15 mouse cellular contexts compared by ENCODE assay signal in the genomic region with DNA sequence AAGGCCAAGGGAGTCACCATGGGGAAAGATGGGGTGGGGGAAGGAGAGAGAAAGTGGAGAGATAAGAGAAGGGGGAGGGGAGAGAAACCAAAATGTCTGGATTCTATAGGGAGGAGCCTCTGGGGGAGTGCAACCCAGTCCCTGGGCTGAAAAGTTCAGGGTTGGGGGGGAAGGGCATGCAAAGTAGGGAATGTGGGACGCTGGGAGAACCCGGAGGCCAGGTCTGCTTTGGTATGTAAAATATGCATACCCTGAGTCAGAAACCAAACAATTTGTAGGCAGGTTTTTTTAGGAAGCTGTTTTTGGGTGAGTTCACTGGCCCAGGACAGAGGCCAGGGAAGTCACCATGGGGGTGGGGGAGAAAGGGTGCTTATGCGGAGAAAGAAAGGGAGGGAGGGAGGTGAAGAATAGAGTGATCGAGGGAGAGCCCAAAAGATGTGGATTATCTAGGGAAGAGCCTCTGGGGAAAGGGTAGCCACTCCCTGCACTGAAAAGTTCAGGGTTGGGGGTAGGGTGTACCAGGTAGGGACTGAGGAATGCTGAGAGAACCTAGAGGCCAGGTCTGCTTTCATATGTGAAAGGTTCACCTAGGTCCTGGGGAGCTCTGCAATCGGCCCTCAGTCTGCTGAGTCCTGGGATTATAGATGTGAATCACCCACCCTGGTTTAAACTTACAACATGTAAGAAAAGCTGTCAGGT. TPM values are rescaled to one million over a fixed set of nuclear protein-coding genes. Genes with fewer than 3 reads are reported as not detected.
A peak's percentile ranks its signal among the peaks of the same experiment; 100 is the strongest.
DNase-seq lines count a peak whose midpoint lies in the region; ATAC-seq and TF ChIP-seq lines count a peak whose summit lies in the region.
"Had no signal": no experiment of that assay in that cellular context is flagged by ENCODE, and none has a peak within 500 bp of the region (broad histone marks: within the 10 kb centered on the region; RNA-seq: fewer than 3 reads in every experiment).

No protein-coding gene starts in this region.

- peak; percentile 50; the same call in 1 of the 2 replicates for TF ChIP-seq EP300 in CH12.LX (IDR thresholded peaks at IDR 0.05; ENCODE audit: low read length)

- H3K9ac ChIP-seq in heart, embryonic 13.5 days: no peak overlapping the region
- H3K9ac ChIP-seq in CH12.LX (ENCODE audit: insufficient read depth, low read depth): peak overlapping the region; percentile 62
- H3K9ac ChIP-seq: embryonic facial prominence, embryonic 15.5 days; lung, embryonic 15.5 days had no signal

- peaks cover 59% of the 10 kb centered on the region for H3K36me3 ChIP-seq in heart, embryonic 13.5 days
- peaks cover 20 to 57% of the 10 kb centered on the region in 2 experiments for H3K36me3 ChIP-seq in CH12.LX (replicated peaks in 1 of 2; ENCODE audit: control insufficient read depth in 1 of 2, insufficient read depth in 1 of 2, low read length in 1 of 2)

- TF ChIP-seq CTCF in CH12.LX (conservative IDR thresholded peaks at IDR 0.05 in 1 of 2, IDR thresholded peaks at IDR 0.05 in 1 of 2; ENCODE audit: low read depth in 2 of 2, low read length in 2 of 2): no peak

- no peak for TF ChIP-seq RAD21 in CH12.LX (IDR thresholded peaks at IDR 0.05; ENCODE audit: low read depth, low read length)

- H3K4me3 ChIP-seq in heart, embryonic 13.5 days: no peak overlapping the region
- peak overlapping the region in 1 of 3 experiments; percentile 6 for H3K4me3 ChIP-seq in CH12.LX (replicated peaks in 1 of 3; ENCODE audit: low read depth in 2 of 3, low read length in 2 of 3, poor library complexity in 1 of 3)
- H3K4me3 ChIP-seq: embryonic facial prominence, embryonic 15.5 days; gastrocnemius, adult 2 months; lung, embryonic 15.5 days; myocyte had no signal

- H3K9me3 ChIP-seq in heart, embryonic 13.5 days: no peaks in the 10 kb centered on the region
- peaks cover 12% of the 10 kb centered on the region for H3K9me3 ChIP-seq in CH12.LX (replicated peaks; ENCODE audit: low read length)
- H3K9me3 ChIP-seq: embryonic facial prominence, embryonic 15.5 days; lung, embryonic 15.5 days had no signal

- 0 out of 2 replicates have a peak overlapping the region, but pooled peaks have one; percentile 20 for H3K27ac ChIP-seq in heart, embryonic 13.5 days (replicated peaks)
- H3K27ac ChIP-seq in CH12.LX (ENCODE audit: insufficient read depth, low read depth): peak overlapping the region; percentile 62
- H3K27ac ChIP-seq: embryonic facial prominence, embryonic 15.5 days; gastrocnemius, adult 2 months; lung, embryonic 15.5 days had no signal

- in situ Hi-C loops in CH12.LX (cut with MboI; ENCODE audit: low pct_ligation_motif_present, low pct_unique_long_range_greater_than_20kb, low sequenced_read_pairs): no loop called here

- peaks cover 22% of the 10 kb centered on the region for H3K4me1 ChIP-seq in heart, embryonic 13.5 days
- peaks cover 7 to 57% of the 10 kb centered on the region in 2 experiments; a peak in 3 of 4 replicates for H3K4me1 ChIP-seq in CH12.LX (ENCODE audit: control insufficient read depth in 1 of 2, insufficient read depth in 2 of 2)
- H3K4me1 ChIP-seq: embryonic facial prominence, embryonic 15.5 days; lung, embryonic 15.5 days had no signal

- peak overlapping the region; percentile 9; the same call in 1 of the 2 replicates for H3K4me2 ChIP-seq in heart, embryonic 13.5 days
- peak overlapping the region; percentile 76 for H3K4me2 ChIP-seq in CH12.LX (ENCODE audit: insufficient read depth, low read depth, poor library complexity, severe bottlenecking)
- H3K4me2 ChIP-seq: embryonic facial prominence, embryonic 15.5 days; lung, embryonic 15.5 days had no signal

- peaks cover 16% of the 10 kb centered on the region for H3K79me2 ChIP-seq in CH12.LX (replicated peaks; ENCODE audit: control insufficient read depth, extremely low read depth, insufficient read depth, poor library complexity, severe bottlenecking)

- DNase-seq in heart, postnatal 14 days: no peak
- DNase-seq in CH12.LX (ENCODE audit: extremely low read depth): peak; percentile 86
- DNase-seq in embryo, embryonic 11 days: peak; percentile 24
- peak; percentile 56 for DNase-seq in kidney, postnatal 10 days
- DNase-seq in layer of hippocampus, postnatal 25 days (ENCODE audit: extremely low spot score in 1 of 2, low spot score in 1 of 2): no peak
- no peak for DNase-seq in right cerebral cortex, adult 18-20 months
- no peak for DNase-seq in thymus, postnatal 0 days (ENCODE audit: low spot score)
- DNase-seq: cerebellum, adult 11 months; gastrocnemius, adult 2 months; heart, postnatal 4 days had no signal

- H3K27me3 ChIP-seq in heart, embryonic 13.5 days (replicated peaks): no peaks in the 10 kb centered on the region
- H3K27me3 ChIP-seq in CH12.LX (replicated peaks): no peaks in the 10 kb centered on the region
- H3K27me3 ChIP-seq: embryonic facial prominence, embryonic 15.5 days; lung, embryonic 15.5 days had no signal

- ATAC-seq in heart, embryonic 13.5 days (ENCODE audit: extremely low read depth, insufficient number of reproducible peaks, low FRiP score, low TSS enrichment): no peak
- ATAC-seq: CD4-positive, CD25-positive, alpha-beta regulatory T cell, adult 4 months had no signal

- TF ChIP-seq POLR2A in CH12.LX (IDR thresholded peaks at IDR 0.05; ENCODE audit: low read depth, low read length): no peak

- intact Hi-C loops in heart, postnatal 14 days (cut with DNase I): no loop called here

- dilution Hi-C loops in CH12.LX (cut with MboI; ENCODE audit: extremely low pct_ligation_motif_present, extremely low pct_unique_long_range_greater_than_20kb, low sequenced_read_pairs): no loop called here

- 21% methylated on average over 5 of the region's 5 CpGs for WGBS in heart, embryonic 13.5 days

TF ChIP-seq in CH12.LX, 34 proteins besides CTCF, POLR2A, EP300 and RAD21 (continues in another document):
- no peak for TF ChIP-seq KAT2A (IDR thresholded peaks at IDR 0.05; ENCODE audit: insufficient replicate concordance, low read length)
- no peak for TF ChIP-seq ZC3H11A (IDR thresholded peaks at IDR 0.05; ENCODE audit: low read depth, low read length)
- TF ChIP-seq MYC (IDR thresholded peaks at IDR 0.05; ENCODE audit: low read depth, low read length): no peak
- no peak for TF ChIP-seq GABPA (IDR thresholded peaks at IDR 0.05; ENCODE audit: insufficient replicate concordance, low read depth, low read length)
- TF ChIP-seq ETS1 (conservative IDR thresholded peaks at IDR 0.05; ENCODE audit: low read depth, low read length): peak; percentile 75
- peak; percentile 23; the same call in 1 of the 2 replicates for TF ChIP-seq CHD1 (IDR thresholded peaks at IDR 0.05; ENCODE audit: low read depth, low read length)
- no peak for TF ChIP-seq NELFE (IDR thresholded peaks at IDR 0.05; ENCODE audit: low read depth, low read length)
- TF ChIP-seq ZNF384 (IDR thresholded peaks at IDR 0.05; ENCODE audit: low read depth, low read length): peak; percentile 69; the same call in 1 of the 2 replicates
- no peak for TF ChIP-seq UBTF (IDR thresholded peaks at IDR 0.05; ENCODE audit: low read depth, low read length)
- peak; percentile 74 for TF ChIP-seq MEF2A (IDR thresholded peaks at IDR 0.05; ENCODE audit: borderline replicate concordance, low read depth, low read length)
- peak; percentile 40; the same call in 1 of the 2 replicates for TF ChIP-seq ELF1 (IDR thresholded peaks at IDR 0.05; ENCODE audit: low read depth, low read length)
- TF ChIP-seq HCFC1 (IDR thresholded peaks at IDR 0.05; ENCODE audit: low read depth, low read length): no peak
- no peak for TF ChIP-seq E2F4 (IDR thresholded peaks at IDR 0.05; ENCODE audit: insufficient replicate concordance, low read depth, low read length)
- no peak for TF ChIP-seq JUN (IDR thresholded peaks at IDR 0.05; ENCODE audit: insufficient read depth, low read depth, low read length)
- TF ChIP-seq MAX (IDR thresholded peaks at IDR 0.05; ENCODE audit: low read length): no peak
- peak; percentile 70; the same call in 1 of the 2 replicates for TF ChIP-seq MAZ (IDR thresholded peaks at IDR 0.05; ENCODE audit: low read depth, low read length)
- no peak for TF ChIP-seq TCF12 (IDR thresholded peaks at IDR 0.05; ENCODE audit: low read depth, low read length)
- no peak for TF ChIP-seq NRF1 (IDR thresholded peaks at IDR 0.05; ENCODE audit: low read depth, low read length)
- no peak for TF ChIP-seq POLR2AphosphoS2 (IDR thresholded peaks at IDR 0.05; ENCODE audit: low read depth, low read length)
- peak; percentile 11; the same call in 1 of the 2 replicates for TF ChIP-seq MXI1 (IDR thresholded peaks at IDR 0.05; ENCODE audit: low read depth, low read length)
- TF ChIP-seq BHLHE40 (IDR thresholded peaks at IDR 0.05; ENCODE audit: low read depth, low read length): peak; percentile 46; the same call in 1 of the 2 replicates
- no peak for TF ChIP-seq ZKSCAN1 (IDR thresholded peaks at IDR 0.05; ENCODE audit: borderline replicate concordance, low read depth, low read length)
- TF ChIP-seq SIN3A (IDR thresholded peaks at IDR 0.05; ENCODE audit: low read length): 0 out of 2 replicates have a peak, but pooled peaks have one; percentile 44
- TF ChIP-seq USF1 (IDR thresholded peaks at IDR 0.05; ENCODE audit: low read depth, low read length): no peak
- no peak for TF ChIP-seq SMC3 (IDR thresholded peaks at IDR 0.05; ENCODE audit: low read depth, low read length)
- TF ChIP-seq TBP (conservative IDR thresholded peaks at IDR 0.05; ENCODE audit: low read depth, low read length): no peak
- peak; percentile 84 for TF ChIP-seq CHD2 (IDR thresholded peaks at IDR 0.05; ENCODE audit: low read length)
- no peak for TF ChIP-seq ZMIZ1 (IDR thresholded peaks at IDR 0.05; ENCODE audit: low read depth, low read length)

RNA-seq across cellular contexts. Expression of a gene that starts 15.1 kb away (rescaled TPM):
- polyA plus RNA-seq in heart, embryonic 13.5 days (2015; fragmentation: Nextera tagmentation; extraction: Ambion mirVana): 40.0 and 44.1 TPM in 2 replicates
- 10 to 100 TPM; 56.5 to 56.6 TPM for total RNA-seq in heart, postnatal 14 days (2021)
- total RNA-seq in CH12.LX (2012; rRNA removed) (15.6 and 18.4 TPM in 2 replicates), CH12.LX (2014; rRNA removed) (11.6 and 13.4 TPM in 2 replicates)
- 25.3 and 32.8 TPM in 2 replicates for polyA plus RNA-seq in CH12.LX (2012; ENCODE audit: insufficient read length, low read depth)
- 10 to 100 TPM; 37.3 to 38.7 TPM for total RNA-seq in layer of hippocampus, postnatal 25 days (2021)
- polyA plus RNA-seq in thymus, postnatal 0 days (2015; fragmentation: Nextera tagmentation; extraction: Ambion mirVana): 18.8 and 21.3 TPM in 2 replicates

RNA-seq across cellular contexts. Expression of a gene that starts 25.3 kb away (rescaled TPM):
- 23.1 and 23.5 TPM in 2 replicates for polyA plus RNA-seq in heart, embryonic 13.5 days (2015; fragmentation: Nextera tagmentation; extraction: Ambion mirVana)
- total RNA-seq in heart, postnatal 14 days (2021): 10 to 100 TPM; 15.2 to 16.0 TPM
- total RNA-seq in CH12.LX (2012; rRNA removed) (24.5 and 29.1 TPM in 2 replicates), CH12.LX (2014; rRNA removed) (33.2 and 33.4 TPM in 2 replicates)
- 23.3 and 23.6 TPM in 2 replicates for polyA plus RNA-seq in CH12.LX (2012; ENCODE audit: insufficient read length, low read depth)
- total RNA-seq in layer of hippocampus, postnatal 25 days (2021): 10 to 100 TPM; 23.7 to 25.7 TPM
- 29.6 and 30.0 TPM in 2 replicates for polyA plus RNA-seq in thymus, postnatal 0 days (2015; fragmentation: Nextera tagmentation; extraction: Ambion mirVana)

Comparison
In these comparisons a context has a peak if more than half of its experiments do, and no peak if none do; other contexts are left out.
1. DNase-seq: peak in CH12.LX (single experiment), embryo, embryonic 11 days (single experiment) and kidney, postnatal 10 days (single experiment); none in heart, postnatal 14 days (0 of 2), layer of hippocampus, postnatal 25 days (0 of 2), right cerebral cortex, adult 18-20 months (single experiment) and thymus, postnatal 0 days (single experiment).